Mouse (Mus musculus): Measurements from ENCODE around the gene Znrf1.

Gene Znrf1

GRCm38 (mm10) chr8:111597310-111597709, 61.4 kb downstream of the Znrf1 start:
- peak; percentile 47 for DNase-seq (ENCODE audit: low spot score)

DNA sequence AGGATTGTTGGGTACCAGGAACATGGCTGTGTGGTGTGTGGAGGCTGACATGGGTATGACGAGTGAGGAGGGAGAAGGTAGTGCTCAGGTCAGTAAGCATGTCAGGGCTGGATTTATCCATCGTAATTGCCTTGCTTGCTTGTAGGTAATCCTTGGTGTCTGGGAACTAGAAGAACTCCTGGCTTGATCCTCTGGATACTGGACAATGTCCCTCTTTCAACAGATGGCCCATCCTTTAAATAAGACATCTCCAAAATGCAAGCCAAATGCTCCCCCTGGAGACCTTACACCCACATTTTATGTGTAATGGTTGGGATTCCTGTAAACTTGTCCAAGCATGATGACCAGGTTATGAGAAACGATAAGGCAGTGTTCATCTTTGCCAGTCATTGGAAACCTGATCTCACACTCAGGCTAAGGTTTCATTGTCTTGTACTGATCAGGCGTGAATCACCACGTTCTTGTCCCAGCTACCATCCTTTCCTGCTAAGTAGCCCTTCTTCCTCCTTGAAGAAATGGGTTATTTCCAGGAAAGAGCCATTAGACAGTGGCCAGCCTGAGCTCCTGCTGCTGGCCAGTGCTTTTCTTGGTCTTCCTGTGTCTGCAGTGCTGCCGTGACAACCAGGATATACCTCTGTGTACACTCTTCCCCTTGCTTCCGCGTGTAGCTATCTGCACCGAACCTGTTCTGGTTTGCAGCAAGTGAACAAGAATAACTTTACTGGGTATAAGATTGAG, 64.0 kb downstream of the Znrf1 start:
- DNase-seq (ENCODE audit: low spot score), result no peak

- no peak for DNase-seq (ENCODE audit: low spot score)
Observed at GRCm38 (mm10) chr8:111602050-111602449, 66.2 kb downstream of the Znrf1 start.

DNA sequence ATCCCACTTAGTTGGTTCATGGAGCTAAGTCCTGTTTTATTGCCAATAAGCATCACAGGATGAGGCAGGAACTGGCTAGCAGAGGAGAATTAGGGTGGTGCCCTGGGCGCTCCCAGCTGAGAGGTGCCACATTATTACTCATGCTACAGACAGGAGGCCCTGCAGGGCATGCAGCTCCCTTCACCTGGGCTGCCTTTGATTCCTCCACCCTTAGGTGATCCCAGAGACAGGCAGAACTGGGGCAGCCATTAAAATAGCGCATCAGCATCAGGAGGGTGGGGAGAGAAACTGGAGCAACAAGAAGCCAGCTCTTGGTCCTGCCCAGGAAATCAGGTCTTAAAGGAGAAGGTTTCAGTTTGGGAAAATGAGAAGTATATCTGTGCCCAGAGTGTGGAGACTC, 69.1 kb downstream of the Znrf1 start:
- no peak for DNase-seq (ENCODE audit: low spot score)

DNA sequence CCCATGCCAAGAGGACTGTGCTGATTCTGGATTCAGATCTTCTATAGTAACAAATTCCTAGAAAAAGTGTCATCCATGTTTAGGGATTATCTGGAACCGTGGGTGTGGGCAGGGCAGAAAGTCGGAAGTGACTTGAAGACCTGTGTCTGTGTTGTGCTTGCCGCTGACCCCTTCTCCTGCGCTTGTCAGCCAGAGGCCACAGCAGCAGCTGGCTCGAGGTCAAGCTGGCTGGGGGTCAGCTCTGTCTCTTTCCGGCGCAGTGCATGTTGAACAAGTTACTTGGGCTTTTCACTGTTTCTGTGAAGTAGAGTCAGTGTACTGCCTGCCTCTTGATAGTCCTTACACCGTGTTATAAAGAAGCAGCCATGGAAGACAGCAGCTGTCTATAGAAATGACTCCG, 71.1 kb downstream of the Znrf1 start:
- no peak for DNase-seq (ENCODE audit: low spot score)

DNA sequence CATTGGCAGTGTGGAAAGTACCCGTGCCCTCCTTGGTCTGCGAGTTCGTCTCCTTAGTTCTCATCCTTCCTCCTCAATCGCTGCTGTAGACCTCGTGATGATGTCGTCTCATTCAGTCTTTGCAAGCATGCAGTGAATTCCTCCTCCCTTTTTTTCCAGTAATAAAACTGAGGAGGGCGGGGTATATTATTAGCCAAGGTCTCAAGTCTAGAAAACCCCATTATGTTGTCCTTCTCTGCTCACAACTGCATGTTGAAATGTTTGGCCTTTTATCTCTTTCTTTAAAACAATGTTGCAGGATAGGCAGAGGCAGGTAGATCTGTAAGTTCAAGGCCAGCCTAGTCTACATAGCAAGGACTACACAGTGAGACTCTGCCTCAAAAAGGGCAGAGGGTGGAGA, 71.5 kb downstream of the Znrf1 start:
- no peak for DNase-seq (ENCODE audit: low spot score)

GRCm38 (mm10) chr8:111613181-111613580, 77.3 kb downstream of the Znrf1 start:
- no peak for DNase-seq (ENCODE audit: low spot score)

- DNase-seq (ENCODE audit: low spot score), result no peak
Observed at GRCm38 (mm10) chr8:111614786-111615701, 79.1 kb downstream of the Znrf1 start.

DNA sequence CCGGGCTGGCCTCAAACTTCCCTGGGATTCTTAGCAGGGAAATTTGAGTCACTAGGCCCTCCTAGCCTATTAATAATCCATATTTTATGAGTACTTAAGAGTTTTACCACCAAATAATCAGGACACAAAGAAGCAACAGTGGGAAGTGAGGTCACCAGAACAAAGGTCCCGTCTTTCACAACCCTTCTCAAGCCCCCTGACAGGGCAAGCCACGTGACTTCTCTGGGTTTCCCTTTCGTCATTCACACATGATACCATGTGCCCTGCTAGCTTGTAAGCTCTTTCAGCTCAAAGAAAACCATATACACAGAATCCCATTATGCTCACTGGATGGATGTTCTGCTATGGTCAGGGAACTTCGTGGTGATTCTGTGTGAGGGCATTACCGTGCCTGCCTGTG, 81.9 kb downstream of the Znrf1 start:
- DNase-seq (ENCODE audit: low spot score), result no peak

GRCm38 (mm10) chr8:111618273-111618672, 82.4 kb downstream of the Znrf1 start:
- no peak for DNase-seq (ENCODE audit: low spot score)

DNA sequence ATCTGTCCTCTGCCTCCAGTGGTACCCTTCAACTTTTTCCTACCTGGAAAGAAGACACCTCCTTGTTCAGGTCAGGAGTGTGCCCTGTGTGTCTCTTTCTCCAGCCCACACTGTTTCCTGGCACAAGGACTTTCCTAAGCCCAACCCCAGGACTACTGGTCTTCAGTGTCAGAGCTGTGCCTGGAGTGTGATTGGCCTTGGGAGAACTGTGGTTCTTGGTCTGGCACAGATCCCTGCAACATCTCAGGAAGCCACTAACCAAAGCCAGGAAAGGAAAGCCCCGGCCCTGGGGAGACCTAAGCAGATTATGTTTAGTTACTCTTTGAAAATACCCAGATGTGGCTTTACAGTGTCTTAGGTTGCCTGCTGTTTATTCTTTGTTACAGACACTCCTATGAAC, 84.0 kb downstream of the Znrf1 start:
- DNase-seq (ENCODE audit: low spot score), result no peak

GRCm38 (mm10) chr8:111622104-111622503, 86.2 kb downstream of the Znrf1 start:
- DNase-seq (ENCODE audit: low spot score), result no peak

DNA sequence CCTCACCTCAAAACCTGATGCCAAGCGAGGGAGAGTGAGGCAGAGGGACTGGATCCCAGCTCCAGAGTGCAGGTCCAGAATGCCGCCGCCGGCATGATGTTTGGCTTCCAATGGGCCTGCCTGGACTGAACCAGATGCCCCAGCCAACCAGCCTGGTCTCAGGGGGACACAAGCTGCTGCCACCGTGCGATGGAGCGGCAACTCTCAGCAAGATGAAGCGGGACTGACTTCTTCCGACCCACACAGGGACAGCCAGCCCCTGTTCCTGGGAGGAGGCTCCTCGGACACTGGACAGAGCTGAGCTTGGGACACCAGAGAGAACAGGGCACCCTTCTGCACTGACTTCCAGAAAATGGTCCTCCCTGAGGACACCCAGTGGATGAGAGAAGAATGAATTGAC, 86.7 kb downstream of the Znrf1 start:
- no peak for DNase-seq (ENCODE audit: low spot score)

DNA sequence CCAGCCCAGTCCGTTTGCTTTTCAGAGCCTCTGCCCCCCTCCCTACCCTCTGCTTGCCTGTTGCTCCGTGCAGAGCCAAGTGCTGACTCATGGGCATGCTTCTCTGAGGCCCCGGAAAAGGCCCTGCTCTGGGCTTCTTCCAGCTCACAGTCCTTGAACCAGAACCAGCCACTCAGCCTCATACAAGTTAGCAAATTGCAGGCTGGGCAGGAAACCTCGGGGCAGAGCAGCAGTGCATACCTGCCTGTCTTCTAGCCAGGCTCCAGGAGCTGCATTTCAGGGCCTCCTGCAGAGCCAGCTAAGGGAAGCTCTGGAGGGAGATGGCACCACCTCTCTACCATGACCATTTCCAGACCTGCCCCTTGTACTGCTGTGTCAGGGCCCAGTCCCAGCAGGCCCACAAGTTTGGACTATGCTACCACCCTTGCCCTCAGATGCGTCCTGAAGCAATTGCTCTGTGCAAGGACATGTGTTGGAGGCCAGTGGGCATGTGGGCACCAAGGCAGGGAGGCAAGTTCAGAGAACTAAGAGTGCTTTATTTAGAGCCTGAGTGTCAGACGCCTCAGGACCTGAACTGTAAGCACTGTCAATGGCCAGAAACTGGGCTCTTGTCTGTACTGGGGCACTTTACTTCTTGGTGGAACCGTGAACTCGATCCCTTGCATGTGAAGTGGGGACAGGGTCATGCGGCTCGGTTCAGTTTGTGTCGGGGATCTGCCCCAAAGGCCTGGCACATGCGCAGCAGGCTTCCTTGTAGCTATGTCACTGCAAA, 88.4 kb downstream of the Znrf1 start:
- no peak for DNase-seq (ENCODE audit: low spot score)

- no peak for DNase-seq (ENCODE audit: low spot score)
Observed at GRCm38 (mm10) chr8:111624853-111625221, 88.9 kb downstream of the Znrf1 start.

DNA sequence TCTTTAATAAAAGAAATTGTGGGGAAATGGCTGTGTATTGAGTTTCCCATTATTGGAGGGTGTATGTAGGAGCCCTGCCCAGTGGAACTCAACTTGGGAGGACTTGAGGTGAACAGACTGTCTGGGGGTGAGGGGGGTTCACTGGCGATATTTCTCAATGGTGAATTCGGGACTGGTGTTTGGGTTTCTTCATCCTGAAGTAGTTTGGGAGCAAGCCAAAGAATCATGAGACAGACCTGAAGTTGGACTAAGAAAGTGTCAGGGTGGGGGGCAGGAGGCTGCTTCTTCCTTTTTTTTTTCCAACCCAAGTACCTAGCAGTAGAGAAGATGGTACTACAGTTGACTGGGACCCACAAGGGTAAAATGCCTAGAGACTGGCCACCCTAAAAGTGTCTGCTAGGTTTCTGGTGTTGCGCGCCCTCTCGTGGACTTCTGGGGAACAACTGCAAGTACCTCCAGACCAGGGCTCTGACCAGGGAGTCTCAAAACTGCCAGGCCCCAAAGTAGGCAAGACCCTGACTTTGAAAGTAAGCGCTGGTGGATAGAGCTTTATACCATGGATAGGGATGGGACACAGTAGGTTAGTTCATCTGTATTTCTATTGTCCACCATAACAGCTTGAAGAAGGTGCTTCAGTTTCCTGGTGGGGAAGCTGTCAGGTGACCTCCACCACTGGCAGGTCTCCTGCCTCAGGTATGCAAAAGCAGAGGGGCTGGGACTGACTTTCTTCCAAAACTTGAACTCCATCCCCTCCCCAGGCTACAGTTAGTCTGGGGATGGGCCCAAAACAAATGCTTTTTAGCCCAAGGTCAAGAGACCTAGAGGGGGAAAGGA, 90.0 kb downstream of the Znrf1 start:
- peak; percentile 84 for DNase-seq (ENCODE audit: low spot score)

GRCm38 (mm10) chr8:111626528-111626820, 90.6 kb downstream of the Znrf1 start:
- DNase-seq (ENCODE audit: low spot score), result no peak

- no peak for DNase-seq (ENCODE audit: low spot score)
Observed at GRCm38 (mm10) chr8:111626933-111627332, 91.0 kb downstream of the Znrf1 start.

DNA sequence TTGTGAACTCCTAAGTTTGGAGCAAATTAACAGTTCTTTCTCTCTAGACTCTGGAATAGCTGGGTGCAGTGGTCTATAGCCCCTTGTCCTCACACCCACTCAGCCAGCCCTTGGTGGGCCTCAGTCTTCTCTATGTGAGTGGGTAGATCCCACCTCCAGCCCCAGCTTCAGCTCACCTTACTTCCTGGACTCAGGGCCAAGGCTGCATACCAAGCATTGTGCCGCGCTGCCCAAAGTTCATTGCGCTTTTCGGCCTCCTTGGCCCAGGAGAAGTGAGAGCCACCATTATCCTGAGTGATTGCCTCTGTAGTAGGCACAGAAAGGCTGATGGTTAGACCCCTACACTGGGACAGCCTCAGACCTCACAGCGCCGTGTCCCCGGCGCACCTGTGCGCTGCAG, 92.0 kb downstream of the Znrf1 start:
- no peak for DNase-seq (ENCODE audit: low spot score)

GRCm38 (mm10) chr8:111628401-111628800, 92.5 kb downstream of the Znrf1 start:
- DNase-seq (ENCODE audit: low spot score), result no peak

DNA sequence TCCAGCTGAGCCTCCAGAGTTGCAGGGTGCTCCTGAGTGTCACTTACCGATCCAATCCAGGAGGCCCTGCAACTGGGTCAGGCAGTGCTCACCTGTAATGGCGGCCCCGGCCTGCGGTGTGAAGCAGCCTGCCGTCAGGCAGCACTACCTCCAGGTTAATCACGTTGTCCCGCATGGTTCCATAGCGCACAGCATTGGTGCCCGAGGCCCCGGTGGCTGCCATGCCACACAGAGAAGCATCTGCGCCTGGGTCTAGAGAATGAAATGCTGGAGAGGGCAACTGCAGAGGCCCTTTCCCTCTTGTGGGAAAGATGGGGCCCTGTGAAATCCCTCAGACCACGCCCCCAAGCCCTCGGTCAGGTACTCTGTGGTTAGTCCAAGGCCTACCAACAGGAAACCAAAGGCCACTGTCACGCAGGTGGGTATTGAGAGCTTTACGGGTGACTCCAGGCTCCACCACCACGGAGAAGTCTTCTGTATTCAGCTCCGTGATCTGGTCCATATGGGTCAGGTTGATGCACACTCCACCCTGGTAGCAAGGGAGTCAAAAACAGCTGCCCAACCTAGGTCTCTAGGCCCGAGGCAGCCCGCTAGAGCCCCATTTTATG, 93.1 kb downstream of the Znrf1 start:
- no peak for DNase-seq (ENCODE audit: low spot score)
